Mouse (Mus musculus): ENCODE measurements around the gene Cdk17. TPM values are rescaled to one million over a fixed set of nuclear protein-coding genes. Genes with fewer than 3 reads are reported as not detected.

Gene Cdk17
- total RNA-seq, 2 experiments from 2014 or later = 220 to 224 TPM

DNA sequence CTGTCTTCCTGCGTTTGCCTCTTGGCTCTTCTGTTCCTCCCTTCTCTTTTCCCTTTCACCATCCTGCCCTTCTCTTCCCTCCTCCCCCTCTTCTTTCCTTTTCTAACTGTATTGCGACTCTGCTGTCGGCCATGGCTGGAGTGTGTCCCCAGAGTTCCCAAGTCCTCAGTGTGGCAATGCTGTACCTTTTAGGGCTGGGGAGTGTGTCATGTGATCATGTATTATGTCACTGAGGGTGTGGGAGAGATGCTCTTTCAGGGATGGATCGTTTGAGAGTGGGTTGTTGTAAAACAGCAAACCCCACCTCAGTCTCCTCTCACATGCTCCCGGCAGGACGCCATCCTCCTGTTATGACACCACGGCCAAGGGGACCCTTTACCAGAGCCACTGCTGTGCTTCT is 120.4 kb downstream of the Cdk17 start:
- no peak for DNase-seq (ENCODE audit: low spot score in 2 of 2)

DNA sequence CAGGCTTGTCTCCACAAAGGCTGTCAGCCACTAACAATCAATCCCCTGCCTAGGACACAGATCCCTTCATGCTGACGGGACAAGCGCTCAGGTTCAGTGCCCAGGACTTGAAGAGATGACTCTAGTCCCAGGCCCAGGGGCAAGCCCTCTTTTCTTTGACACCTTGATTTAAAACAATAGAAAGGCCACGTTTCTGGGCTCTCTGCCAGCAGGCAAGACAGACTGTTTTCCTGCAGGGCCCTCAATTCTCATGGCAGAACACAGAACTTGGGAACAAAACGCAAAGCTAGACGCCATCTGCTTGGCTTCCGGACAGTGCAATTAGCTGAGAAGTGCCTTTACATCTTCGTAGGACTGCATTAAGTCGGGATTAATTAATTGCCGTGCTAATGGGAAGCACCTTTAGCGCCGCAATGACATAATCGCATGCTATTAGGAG is 121.9 kb downstream of the Cdk17 start:
- no peak for DNase-seq (ENCODE audit: low spot score in 2 of 2)

DNA sequence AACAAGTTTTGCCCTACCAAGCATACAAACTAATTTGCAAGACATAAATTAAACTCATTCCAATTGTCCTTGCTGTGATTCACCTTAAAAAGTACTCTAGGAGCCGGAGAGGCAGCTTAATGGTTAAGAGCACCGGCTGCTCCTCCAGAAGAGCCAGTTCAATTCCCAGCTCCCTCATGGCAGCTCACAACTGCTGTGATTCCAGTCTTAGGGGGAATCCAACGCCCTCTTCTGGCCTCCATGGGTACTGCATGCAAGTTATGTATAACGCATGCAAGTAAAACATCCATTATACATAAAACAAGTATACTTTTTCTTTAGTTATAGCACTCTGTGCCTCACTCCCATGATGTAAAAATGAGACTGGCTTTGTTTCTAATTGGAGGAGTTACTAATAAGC is 122.6 kb downstream of the Cdk17 start:
- DNase-seq (ENCODE audit: low spot score in 2 of 2) = no peak

DNA sequence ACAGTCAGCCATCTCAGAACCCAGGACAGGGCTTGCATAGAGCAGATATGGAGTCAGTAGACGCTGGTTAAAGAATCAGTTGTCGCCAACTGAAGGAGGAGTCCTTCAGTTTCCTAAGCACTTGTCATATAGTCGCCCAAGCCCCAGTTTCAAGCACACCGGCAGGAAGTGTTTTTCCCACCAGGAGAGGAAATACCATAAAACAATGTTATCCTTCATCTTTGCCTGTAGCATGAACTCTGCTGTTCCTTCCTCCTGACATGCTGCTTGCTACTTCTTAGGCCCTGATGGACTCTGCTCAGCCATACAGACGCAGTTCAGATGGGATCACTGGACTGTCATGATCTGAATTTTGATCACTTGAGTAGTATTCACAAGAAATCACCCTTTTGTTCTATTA is 124.8 kb downstream of the Cdk17 start:
- no peak for DNase-seq (ENCODE audit: low spot score in 2 of 2)

DNA sequence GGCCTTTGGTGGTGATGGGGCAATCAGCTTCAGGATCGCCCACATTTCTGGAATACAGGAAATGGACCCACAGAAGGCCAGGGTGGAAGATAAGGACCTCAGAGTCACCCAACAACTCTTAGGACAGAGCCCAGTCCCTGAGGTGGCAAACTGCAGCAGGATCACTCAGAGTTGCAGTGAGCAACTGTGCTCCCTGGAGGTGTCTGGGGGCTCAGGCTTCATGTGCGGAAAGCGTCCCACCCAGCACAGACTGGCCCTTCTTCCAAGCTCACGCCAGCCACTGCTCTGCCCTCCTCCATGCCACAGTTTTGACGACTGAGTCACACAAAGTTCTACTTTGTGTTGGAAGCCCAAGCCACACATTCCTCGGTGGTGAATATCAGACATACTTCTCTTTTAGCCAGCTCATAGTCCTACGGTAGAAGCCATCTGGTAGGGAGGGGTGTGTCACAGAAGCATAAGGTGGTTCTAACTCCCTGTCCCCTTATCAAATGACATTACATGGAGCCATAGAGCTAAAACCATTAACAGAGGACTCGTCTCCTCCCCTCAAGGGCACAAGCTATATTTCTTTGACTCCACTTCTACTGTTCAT is 127.0 kb downstream of the Cdk17 start:
- no peak for DNase-seq (ENCODE audit: low spot score in 2 of 2)

DNA sequence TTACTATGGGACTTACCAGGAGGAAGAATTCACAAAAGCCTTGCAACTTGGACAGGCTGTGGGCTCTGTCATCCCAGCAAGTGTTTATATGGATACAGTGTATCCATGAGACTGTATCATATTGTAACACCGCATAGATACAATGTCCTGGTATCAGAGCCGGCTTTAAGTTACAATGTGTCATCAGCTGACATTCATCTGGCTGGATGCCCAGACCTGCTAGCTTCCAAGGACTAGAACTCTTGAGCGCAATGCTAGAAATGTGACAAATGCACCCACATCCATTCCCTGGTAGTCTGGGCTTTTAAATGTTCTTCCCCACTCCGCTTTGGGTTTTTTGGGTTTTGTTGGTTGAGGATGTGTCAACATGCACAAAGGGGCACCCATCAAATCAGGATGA is 127.7 kb downstream of the Cdk17 start:
- DNase-seq (ENCODE audit: low spot score in 2 of 2) = peak in 1 of 2 experiments; percentile 58

DNA sequence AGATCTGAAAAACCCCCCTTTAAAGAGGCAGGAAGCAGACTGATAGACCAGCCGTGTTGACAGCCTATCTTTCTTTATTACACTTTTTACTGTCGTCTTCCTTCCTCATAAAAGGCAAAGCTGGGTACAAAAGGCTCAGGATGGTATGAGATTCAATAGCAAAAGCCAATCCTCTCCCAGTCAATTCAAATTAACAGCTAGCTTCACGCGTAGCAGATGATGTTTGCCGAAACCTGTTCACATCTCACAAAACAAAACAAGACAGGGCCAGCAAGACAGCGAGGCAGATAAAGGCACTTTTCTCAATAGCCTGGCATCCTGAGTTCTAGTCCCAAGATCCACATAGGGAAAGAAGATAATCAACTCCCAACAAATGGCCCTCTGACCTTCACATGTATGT is 128.7 kb downstream of the Cdk17 start:
- no peak for DNase-seq (ENCODE audit: low spot score in 2 of 2)

DNA sequence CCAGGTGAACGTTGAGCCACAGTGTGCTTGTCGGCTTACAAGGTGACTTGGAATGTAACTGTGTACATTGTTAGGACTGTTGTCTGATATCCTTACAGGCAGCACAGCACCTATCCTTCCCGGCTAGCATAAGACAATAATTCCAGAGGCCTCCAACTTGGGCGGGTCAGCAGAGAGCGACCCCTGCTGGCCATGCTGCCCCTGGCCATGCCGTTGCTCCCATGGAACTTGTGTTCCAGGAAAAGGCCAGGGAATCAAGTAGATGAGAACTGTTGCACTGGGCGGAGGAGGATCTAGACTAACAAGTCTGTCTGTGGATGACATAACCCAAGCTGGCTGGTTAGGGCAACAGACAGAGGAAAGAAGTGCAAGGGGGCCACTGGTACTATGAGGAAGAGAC is 130.7 kb downstream of the Cdk17 start:
- DNase-seq (ENCODE audit: low spot score in 2 of 2) = no peak

DNA sequence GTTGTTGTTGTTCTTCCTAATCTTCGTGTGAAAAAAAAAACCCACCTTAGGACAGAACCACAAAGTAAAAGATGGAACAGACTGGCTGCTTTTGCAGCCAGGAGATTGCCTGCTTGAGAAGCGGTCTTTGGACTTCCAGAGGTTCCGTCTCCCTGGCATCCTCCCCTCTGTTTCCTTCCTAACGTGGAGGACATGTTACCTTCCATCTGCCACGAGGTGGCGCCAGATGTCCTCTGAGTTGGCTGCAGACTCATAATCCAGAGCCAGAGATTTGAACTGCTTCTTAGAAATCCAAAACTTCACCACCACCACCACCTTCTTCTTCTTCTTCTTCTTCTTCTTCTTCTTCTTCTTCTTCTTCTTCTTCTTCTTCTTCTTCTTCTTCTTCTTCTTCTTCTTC is 131.2 kb downstream of the Cdk17 start:
- peak; percentile 87 to 88 for DNase-seq (ENCODE audit: low spot score in 2 of 2)

DNA sequence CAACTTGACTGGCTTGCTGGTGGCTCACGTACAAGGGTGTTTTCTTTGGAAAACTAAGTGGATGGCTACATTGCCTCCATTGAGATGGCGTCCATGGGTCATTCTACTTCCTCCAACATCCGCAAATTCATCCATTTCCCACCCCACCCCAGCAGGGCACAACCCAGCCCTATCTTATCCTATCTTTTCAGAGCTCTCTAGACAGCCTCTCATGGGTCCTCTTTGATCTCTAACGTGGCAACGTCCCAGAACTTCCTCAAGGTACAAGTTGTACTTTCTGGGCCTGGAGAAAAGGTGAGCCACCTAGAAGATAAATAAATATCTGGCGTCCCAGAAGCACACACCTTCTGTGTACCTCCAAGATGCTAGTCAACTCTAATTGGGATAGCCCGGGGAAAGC is 132.9 kb downstream of the Cdk17 start:
- no peak for DNase-seq (ENCODE audit: low spot score in 2 of 2)

DNA sequence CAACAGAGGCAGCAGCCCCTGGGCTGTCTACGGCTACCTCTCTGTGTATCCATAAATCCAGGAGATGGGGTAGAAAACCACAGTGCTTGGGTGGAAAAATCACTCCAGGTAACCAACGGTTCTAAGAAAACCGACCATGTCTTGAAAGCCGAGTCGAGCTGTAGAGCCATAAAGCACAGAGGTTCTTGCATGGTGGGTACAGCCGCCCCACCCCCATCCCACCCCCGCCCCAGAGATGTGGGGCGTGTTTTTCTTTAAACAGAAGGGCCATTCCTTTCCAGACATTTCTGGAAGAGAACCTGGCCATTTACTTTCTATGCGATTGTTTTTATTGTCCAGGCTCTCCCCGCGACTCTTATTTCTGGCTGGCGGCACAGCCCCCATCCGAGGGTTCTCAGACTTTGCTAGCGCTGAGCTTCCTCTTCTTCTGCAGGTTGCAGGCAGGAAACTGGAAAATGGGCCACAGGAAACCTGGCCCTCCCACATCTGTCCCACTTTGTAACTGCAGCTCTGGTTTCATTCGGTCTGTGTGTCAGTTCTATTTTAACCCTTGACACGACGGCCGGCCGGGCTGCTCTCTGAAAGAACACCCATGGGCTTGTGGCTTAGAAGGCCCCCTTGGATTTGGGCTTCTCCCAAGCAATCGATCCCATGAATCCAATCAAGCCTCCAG is 134.0 kb downstream of the Cdk17 start:
- no peak for DNase-seq (ENCODE audit: low spot score in 2 of 2)

DNA sequence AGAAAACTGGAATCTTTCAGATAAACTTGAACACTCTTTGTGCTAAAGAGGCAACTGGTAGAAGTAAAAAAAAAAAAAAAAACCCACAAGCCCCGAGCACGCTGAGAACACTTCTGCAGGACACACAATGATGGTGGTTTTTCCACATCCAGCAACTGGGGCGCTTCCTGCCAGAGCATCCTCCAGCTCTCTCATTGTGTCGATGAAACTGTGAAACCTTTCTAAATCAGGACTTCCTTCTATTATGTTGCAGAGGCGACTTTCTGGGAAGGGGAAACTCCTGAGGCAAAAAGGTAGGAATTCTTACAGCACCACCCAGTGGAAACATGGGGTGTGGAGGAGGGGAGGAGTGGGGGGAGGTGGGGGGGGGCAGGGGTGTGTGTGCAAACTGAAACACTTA is 137.1 kb downstream of the Cdk17 start:
- no peak for DNase-seq (ENCODE audit: low spot score in 2 of 2)

DNA sequence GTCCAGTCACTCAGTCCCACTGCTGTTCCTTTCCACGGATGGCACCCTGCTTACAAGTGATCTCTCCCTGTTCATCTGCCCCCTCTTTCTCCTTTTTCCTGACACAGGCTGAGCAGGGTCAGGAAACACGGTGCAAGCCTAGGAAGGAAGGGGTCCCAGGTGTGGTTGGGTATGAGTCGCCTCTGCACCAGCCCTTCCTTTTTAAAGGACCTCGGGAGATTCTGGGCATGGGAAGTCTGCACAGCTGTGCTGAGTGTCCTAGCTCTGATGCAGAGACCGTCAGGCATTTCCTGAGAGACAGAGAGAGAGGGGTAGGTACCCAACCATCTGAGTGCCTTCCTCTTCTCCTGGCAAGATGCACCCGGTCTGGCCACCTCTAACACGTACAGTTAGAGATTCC is 137.5 kb downstream of the Cdk17 start:
- no peak for DNase-seq (ENCODE audit: low spot score in 2 of 2)

DNA sequence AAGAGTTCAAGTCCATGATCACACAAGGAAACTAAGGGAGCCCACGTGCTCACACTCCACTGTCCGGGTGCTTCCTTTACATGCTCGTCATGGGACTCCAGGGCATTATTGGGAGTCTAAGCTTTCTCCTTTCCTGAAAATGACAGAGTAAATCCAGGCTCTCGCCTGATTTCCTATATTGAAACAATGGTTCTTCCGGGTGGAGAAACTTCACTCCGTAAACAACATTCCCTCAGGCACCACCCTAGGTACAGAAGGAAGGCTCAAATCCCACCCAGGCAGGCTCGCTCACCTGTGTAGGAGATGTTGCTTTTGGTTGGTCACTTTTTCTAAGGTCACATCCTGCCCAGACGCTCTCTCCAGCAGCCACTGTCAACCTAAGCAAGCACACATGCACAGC is 141.2 kb downstream of the Cdk17 start:
- DNase-seq (ENCODE audit: low spot score in 2 of 2) = no peak

DNA sequence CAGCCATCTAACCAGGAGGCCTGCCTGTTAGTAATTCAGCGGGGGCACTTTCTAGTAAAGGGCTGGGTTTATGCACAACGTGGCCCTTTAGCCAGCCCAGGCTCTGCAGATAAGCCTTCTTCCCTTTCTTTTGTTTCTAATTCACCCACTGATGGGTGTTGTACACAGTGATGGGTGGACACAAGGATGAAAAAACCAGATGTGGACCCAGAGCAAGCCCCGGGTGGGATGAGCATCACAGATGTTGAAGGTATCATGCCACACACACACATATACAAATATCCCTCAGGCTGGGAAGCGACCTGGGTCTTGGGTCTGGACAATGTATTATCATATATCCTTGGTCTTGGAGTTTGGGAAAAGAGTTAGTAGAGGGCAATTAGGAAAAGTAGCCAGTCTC is 142.6 kb downstream of the Cdk17 start:
- no peak for DNase-seq (ENCODE audit: low spot score in 2 of 2)

DNA sequence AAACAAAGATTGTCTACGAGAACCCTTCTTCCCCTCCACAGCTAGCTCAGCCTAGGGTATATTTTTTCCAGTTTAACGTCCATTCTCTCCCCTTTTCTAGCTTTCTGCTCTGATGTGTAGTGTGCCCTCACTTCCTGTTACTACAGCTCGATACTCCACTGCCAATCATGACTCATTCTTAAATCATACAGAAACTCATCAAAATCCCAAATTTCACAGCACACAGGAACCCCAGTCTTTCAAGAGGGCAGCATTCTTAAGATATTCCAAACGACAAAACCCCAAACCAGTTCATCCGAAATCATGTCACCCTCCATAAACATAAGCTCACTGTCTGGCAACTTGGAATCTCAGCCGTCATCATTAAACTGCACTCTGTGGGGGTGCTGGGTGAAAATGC is 145.3 kb downstream of the Cdk17 start:
- DNase-seq (ENCODE audit: low spot score in 2 of 2) = no peak

DNA sequence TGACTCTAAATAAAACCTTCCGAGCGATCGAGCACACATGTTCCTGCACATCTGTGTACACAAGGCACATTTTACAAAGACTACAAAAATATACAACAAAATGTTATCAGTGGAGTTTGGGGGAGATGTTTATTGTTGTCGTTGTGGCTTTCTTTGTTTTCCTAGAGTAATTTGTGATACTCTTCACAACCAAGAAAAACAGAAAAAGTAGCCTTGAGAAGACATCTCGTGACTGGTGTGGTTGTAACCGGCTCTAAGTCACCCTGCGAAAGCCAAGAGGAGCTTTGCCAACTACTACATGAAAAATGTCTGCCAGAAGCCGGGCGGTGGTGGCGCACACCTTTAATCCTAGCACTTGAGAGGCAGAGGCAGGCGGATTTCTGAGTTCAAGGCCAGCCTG is 145.7 kb downstream of the Cdk17 start:
- no peak for DNase-seq (ENCODE audit: low spot score in 2 of 2)

DNA sequence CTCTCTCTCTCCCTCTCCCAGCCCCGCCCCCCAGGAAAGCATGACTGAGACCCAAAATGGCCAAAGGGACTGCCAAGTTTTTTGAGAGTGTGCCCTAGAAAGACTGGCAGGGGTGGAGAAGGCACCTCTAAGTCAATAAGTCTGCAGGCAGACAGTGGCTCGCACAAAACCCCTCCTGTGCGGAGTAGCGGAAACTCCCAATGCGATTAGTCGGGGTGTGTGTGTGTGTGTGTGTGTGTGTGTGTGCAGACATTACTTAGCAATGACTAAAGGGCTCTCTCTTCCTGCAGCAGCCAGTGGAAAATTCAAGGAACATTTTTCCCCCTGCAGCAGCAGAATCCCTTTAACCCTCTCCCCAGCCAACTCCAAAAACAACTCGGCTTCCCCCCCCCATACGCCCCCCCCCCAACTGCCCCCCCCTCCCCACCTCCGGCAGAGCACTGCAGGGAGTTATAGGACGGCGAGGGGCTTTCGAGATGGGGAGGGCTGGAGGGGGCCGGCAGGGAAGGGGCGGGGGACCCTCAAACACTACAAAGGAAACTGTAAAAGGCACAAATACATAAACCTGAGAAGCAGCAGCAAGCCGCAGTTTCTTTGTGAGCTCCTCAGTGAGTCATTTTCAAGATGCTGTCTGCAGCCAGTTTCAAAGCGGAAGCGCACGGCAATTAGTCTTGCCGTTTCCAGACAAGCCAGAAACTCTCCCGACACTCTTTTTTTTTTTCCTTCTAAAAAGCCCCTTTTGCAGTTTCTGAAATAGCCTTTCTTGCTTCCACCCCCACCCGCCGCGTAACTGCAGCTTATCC is 148.7 kb downstream of the Cdk17 start:
- peak; percentile 21 to 49 for DNase-seq (ENCODE audit: low spot score in 2 of 2)

DNA sequence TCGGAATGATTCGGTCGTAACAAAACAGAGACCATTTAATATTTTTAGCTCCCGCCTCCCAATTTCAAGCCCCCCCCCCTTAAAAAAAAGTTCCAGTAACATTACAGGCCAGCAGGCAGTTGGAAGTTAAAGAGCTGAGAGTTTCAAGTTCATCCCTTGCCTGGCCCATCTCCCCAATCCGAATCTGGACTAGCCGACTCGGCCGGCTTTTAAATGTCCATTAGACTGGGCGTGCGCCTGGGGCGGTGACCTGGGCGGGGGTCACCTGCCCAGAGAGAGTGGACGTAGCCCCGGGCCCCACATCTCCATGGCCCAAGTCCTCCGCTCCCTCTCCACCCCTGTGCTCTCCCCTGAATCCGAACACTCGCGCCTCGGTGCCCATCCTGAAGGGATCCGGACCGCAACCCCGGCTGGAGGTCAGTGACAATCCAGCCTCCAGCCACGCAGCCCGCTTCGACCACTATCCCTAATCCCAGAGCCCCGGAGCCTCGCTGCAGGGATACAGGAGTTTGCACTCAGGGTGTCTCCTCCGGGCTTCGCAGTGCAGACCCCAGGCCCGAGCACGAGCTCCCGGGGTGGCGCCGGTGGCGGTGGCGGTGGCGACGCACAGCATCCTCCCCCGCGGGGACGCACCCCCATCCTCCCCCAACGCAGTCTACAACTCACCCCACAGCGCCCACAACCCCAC is 149.4 kb downstream of the Cdk17 start:
- peak in 1 of 2 experiments; percentile 5 for DNase-seq (ENCODE audit: low spot score in 2 of 2)

DNA sequence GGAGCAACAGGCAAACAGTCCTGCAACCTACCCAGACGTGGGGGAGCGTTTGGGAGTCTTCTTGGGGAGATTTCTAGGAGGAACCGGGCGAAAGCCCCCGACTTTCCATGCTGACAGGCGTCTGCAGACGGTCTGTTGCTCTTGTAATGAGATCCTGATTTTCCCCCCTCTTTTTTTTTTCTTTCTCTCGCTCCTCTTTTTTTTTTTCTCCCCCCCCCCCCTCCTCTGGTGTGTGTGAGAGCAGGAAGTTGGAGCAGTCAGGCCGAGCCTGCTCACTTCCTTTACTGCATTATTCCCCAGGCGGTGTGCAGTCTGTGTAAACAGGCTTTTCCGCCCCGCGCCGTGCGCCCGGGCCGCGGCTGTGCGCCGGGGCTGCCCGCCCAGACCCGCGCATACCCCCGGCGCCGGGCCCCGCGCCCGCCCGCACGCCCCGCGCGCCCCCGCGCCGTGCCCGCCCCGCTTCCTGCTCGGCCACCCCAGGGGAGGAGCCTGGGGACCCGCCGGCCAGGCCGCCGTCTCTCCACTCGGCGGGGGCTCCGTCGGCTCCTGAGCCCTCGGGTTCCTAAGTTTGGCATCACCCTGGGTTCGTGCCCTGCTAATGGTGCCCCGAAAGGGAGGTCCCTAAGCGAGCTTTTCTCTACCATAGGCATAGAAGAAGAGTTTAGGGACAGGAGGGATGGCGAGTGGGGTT is 150.2 kb downstream of the Cdk17 start, which contains the start of gene Elk3:
Gene Elk3, minus strand, starts transcription at position 415 of the 691 bp plus-strand sequence.
- DNase-seq (ENCODE audit: low spot score in 2 of 2) = no peak

DNA sequence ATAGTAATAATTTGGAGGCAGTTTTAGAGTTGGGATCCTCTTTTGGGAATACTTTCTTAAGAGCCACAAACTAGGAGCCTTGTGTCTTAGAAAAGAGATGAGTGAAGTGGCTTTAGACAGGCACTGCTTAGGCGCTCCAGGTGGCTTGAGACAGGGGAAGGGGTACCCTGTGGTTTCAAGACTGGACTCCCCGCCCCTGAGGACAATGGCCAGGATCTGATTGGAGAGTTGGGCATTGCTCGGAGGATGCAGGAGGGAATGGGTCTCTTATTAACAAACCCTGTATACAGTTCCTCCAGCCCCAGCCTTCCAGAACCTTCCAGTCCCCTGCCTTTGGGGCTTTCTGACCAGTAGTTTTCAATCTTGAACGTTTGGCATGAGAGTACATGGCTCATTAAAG is 150.9 kb downstream of the Cdk17 start:
- no peak for DNase-seq (ENCODE audit: low spot score in 2 of 2)

Measured in left cerebral cortex, adult 18-20 months (tissue).